Mouse (Mus musculus) embryonic facial prominence, embryonic 10.5 days (tissue): ENCODE measurements around the gene Olfr655. TPM values are rescaled to one million over a fixed set of nuclear protein-coding genes. Genes with fewer than 3 reads are reported as not detected.

Experiments used
- DNase-seq: peaks from one replicate; pipeline ENCODE4 v3.0.0-alpha.2; 2017; ENCODE audit warnings: low spot score
- H3K27ac ChIP-seq: fragments of 300-500 bp; sonication (generic); replicated peaks from 2 replicates; pipeline ENCODE4 v1.5.1; 2016; ENCODE audit warnings: mild to moderate bottlenecking
- H3K27me3 ChIP-seq: fragments of 300-500 bp; sonication (generic); replicated peaks from 2 replicates; pipeline ENCODE4 v1.6.1; 2016; ENCODE audit warnings: low read depth, mild to moderate bottlenecking; ENCODE audit not compliant: poor library complexity, severe bottlenecking
- H3K36me3 ChIP-seq: fragments of 300-500 bp; sonication (generic); replicated peaks from 2 replicates; pipeline ENCODE4 v1.6.1; 2016; ENCODE audit warnings: mild to moderate bottlenecking, moderate library complexity
- H3K4me1 ChIP-seq: fragments of 300-500 bp; sonication (generic); 2 replicates; pipeline ENCODE4 v1.6.1; 2016
- H3K4me3 ChIP-seq: fragments of 300-500 bp; sonication (generic); 2 replicates; pipeline ENCODE4 v1.5.1; 2016; ENCODE audit warnings: mild to moderate bottlenecking, moderate library complexity
- H3K9me3 ChIP-seq: fragments of 300-500 bp; sonication (generic); 2 replicates; pipeline ENCODE4 v1.6.1; 2016; ENCODE audit warnings: mild to moderate bottlenecking
- WGBS: fragments of 180-500 bp; shearing (Covaris S2); methylation state at CpG from one replicate; pipeline ENCODE4 v1.1.7; 2016; 5-methylcytosine and 5-hydroxymethylcytosine counted together
- polyA plus RNA-seq: library from polyadenylated mRNA; unstranded; fragments of >200 nt; fragmentation: Nextera tagmentation; extraction: Ambion mirVana; gene quantifications from 2 replicates; pipeline ENCODE4 v1.2.1, GENCODE M21; 2016

Gene Olfr655
- polyA plus RNA-seq, 1 experiment from 2014 or later: not detected

DNA sequence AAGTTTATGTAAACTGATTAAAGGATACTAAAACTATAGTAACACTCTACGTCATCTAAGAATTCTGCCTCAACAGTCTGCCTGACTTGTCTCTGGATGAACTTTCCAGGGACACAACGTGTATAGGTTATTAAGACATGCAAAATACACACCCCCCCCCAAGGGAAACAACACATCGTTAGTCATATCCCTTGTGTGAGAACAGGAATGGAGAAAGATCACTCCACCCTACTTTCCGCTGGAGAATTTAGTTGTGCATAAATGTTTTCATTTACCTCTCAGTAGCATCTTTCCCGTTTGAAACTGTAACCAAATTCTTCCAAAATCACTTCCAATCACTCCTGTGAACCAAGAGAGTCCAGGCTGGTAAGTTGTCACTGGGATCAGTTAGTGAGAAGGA is 51.7 kb downstream of the Olfr655 start, which contains the start of gene Olfr651:
TSS of gene Olfr651 (plus strand) at position 301 of the 400 bp plus-strand sequence.
- Histone ChIP-seq H3K4me1 (no peaks in the 10 kb centered on the region), H3K9me3 (no peaks in the 10 kb centered on the region), H3K27ac (no peak within 1 kb of the TSS), H3K36me3 (no peaks in the 10 kb centered on the region), H3K27me3 (no peaks in the 10 kb centered on the region), H3K4me3 (no peak within 1 kb of the TSS)
- 77% methylated on average over 5 of the region's 5 CpGs for WGBS
- DNase-seq: no peak

Other genes with a start within 250 kb of the Olfr655 start
- 0.54 and 0.92 TPM in 2 replicates for gene Trim12c, start 248.4 kb downstream of the Olfr655 start, polyA plus RNA-seq
- gene Trim30b, start 231.9 kb downstream of the Olfr655 start, polyA plus RNA-seq: not detected in 2 replicates
- gene Trim30c, start 200.9 kb downstream of the Olfr655 start, polyA plus RNA-seq: 0.22 TPM in 1 of 2 replicates, not detected in the other
- 0.45 and 0.52 TPM in 2 replicates for gene Trim30a, start 136.6 kb downstream of the Olfr655 start, polyA plus RNA-seq
- not detected in 2 replicates for gene Trim30d, start 93.9 kb downstream of the Olfr655 start, polyA plus RNA-seq
- not detected in 2 replicates for gene Olfr651, start 51.6 kb downstream of the Olfr655 start, polyA plus RNA-seq
- gene Olfr652, start 40.9 kb downstream of the Olfr655 start, polyA plus RNA-seq: 0.03 TPM in 1 of 2 replicates, not detected in the other
- gene Olfr653, start 24.5 kb downstream of the Olfr655 start, polyA plus RNA-seq: not detected in 2 replicates
- gene Olfr654, start 14.8 kb downstream of the Olfr655 start, polyA plus RNA-seq: not detected in 2 replicates
- gene Olfr656, start 12.2 kb upstream of the Olfr655 start, polyA plus RNA-seq: not detected in 2 replicates
- not detected in 2 replicates for gene Olfr657, start 23.0 kb upstream of the Olfr655 start, polyA plus RNA-seq
- gene Olfr658, start 45.5 kb upstream of the Olfr655 start, polyA plus RNA-seq: not detected in 2 replicates
- gene Olfr659, start 65.0 kb upstream of the Olfr655 start, polyA plus RNA-seq: not detected in 2 replicates
- gene Olfr661, start 84.7 kb upstream of the Olfr655 start, polyA plus RNA-seq: not detected in 2 replicates
- not detected in 2 replicates for gene Usp17le, start 175.7 kb upstream of the Olfr655 start, polyA plus RNA-seq
- not detected in 2 replicates for gene Usp17lb, start 240.8 kb upstream of the Olfr655 start, polyA plus RNA-seq